Mouse (Mus musculus): ENCODE measurements at regions not wholly inside any gene's neighbourhood (a gene's known extent, or its start where the extent isn't known, plus 50 kb on each side); places are given as distances from the start of the nearest gene placed in this dataset.

GRCm38 (mm10) chr2:81185976-81186375 lies 568.9 kb downstream of the Nup35 start:
- no peak overlapping the region for H3K9ac ChIP-seq (ENCODE audit: low read length)
- H3K27me3 ChIP-seq (ENCODE audit: control insufficient read depth, insufficient read depth, low read length): no peaks in the 10 kb centered on the region
- no peak overlapping the region for H3K4me2 ChIP-seq (ENCODE audit: low read depth)
- no peak overlapping the region for H3K27ac ChIP-seq (ENCODE audit: low read depth, low read length)
- ATAC-seq (ENCODE audit: insufficient read depth, low FRiP score, low TSS enrichment) (no peak), DNase-seq (ENCODE audit: low spot score) (no peak)
- no peaks in the 10 kb centered on the region for H3K36me3 ChIP-seq (ENCODE audit: control insufficient read depth, insufficient read depth, low read length)
- H3K4me3 ChIP-seq (ENCODE audit: low read depth, low read length): no peak overlapping the region
- H3K4me1 ChIP-seq (ENCODE audit: control insufficient read depth, insufficient read depth, low read length): no peaks in the 10 kb centered on the region
- no peaks in the 10 kb centered on the region for H3K9me3 ChIP-seq (ENCODE audit: control insufficient read depth, low read length)

DNA sequence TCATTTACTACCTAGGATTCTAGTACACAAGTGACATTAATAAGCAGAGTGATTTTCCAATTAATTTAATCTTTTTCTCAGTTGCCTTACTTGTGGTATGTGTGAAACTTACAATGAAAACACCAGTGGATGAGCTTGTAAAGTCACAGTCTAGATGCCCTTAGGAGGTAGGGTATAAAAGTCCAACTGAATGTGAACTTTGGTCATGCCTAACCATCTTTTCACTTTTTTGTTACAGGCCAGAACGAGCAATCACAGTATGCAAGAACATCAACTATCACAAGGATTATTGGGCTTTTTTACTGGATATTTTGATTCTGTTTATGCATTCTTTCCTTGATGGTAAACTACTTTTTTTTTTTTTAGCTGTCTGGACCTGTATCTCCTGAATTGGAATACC lies 573.8 kb downstream of the Nup35 start:
- no peak overlapping the region for H3K27ac ChIP-seq (ENCODE audit: low read depth, low read length)
- H3K27me3 ChIP-seq (ENCODE audit: control insufficient read depth, insufficient read depth, low read length): no peaks in the 10 kb centered on the region
- no peaks in the 10 kb centered on the region for H3K9me3 ChIP-seq (ENCODE audit: control insufficient read depth, low read length)
- no peaks in the 10 kb centered on the region for H3K36me3 ChIP-seq (ENCODE audit: control insufficient read depth, insufficient read depth, low read length)
- ATAC-seq (ENCODE audit: insufficient read depth, low FRiP score, low TSS enrichment): no peak
- no peak for DNase-seq (ENCODE audit: low spot score)
- H3K4me3 ChIP-seq (ENCODE audit: low read depth, low read length): no peak overlapping the region
- no peaks in the 10 kb centered on the region for H3K4me1 ChIP-seq (ENCODE audit: control insufficient read depth, insufficient read depth, low read length)
- 71% methylated on average over 1 of the region's 1 CpGs for WGBS
- no peak overlapping the region for H3K4me2 ChIP-seq (ENCODE audit: low read depth)
- H3K9ac ChIP-seq (ENCODE audit: low read length): no peak overlapping the region

DNA sequence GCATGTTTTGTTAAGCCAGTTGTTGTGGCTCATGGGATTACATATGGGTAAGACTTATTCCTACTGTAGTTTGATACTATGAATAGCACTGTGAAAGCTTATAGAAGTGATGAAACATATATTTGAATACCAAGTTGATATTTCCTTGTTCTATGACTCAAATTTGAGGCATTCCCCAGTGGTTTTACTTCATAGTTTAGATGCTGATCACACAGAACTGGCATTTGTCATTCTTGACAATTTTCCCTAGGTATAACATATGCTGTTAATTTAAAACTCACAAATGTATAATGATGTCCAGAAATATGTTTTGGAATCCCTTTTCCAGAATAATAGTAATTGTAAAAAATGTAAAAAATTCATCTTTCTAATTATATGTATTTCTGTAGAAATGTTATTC lies 583.5 kb downstream of the Nup35 start:
- Histone ChIP-seq H3K9ac (ENCODE audit: low read length) (no peak overlapping the region), H3K27ac (ENCODE audit: low read depth, low read length) (no peak overlapping the region), H3K4me3 (ENCODE audit: low read depth, low read length) (no peak overlapping the region), H3K4me2 (ENCODE audit: low read depth) (no peak overlapping the region), H3K9me3 (ENCODE audit: control insufficient read depth, low read length) (no peaks in the 10 kb centered on the region), H3K27me3 (ENCODE audit: control insufficient read depth, insufficient read depth, low read length) (no peaks in the 10 kb centered on the region), H3K36me3 (ENCODE audit: control insufficient read depth, insufficient read depth, low read length) (no peaks in the 10 kb centered on the region), H3K4me1 (ENCODE audit: control insufficient read depth, insufficient read depth, low read length) (no peaks in the 10 kb centered on the region)
- DNase-seq (ENCODE audit: low spot score) (no peak), ATAC-seq (ENCODE audit: insufficient read depth, low FRiP score, low TSS enrichment) (no peak)
